Mouse (Mus musculus) liver, embryonic 11.5 days (tissue): Measurements from ENCODE around the gene Trim40. TPM values are rescaled to one million over a fixed set of nuclear protein-coding genes. Genes with fewer than 3 reads are reported as not detected.

ENCODE experiments used
- ATAC-seq: fragments of 200-750 bp; cut with Nextera tagmentation; replicated peaks from 2 replicates; pipeline ENCODE4 v1.8.0; 2017; ENCODE audit warnings: moderate number of reproducible peaks, mild to moderate bottlenecking, moderate TSS enrichment, moderate library complexity; ENCODE audit not compliant: low FRiP score
- DNase-seq: peaks from one replicate; pipeline ENCODE4 v3.0.0-alpha.2; 2017; ENCODE audit warnings: low spot score
- H3K27ac ChIP-seq: fragments of 300-500 bp; sonication (generic); 2 replicates; pipeline ENCODE4 v1.5.1; 2014; ENCODE audit warnings: mild to moderate bottlenecking, low read depth, low read length, control low read depth
- H3K27me3 ChIP-seq: fragments of 300-500 bp; sonication (generic); replicated peaks from 2 replicates; pipeline ENCODE4 v1.6.1; 2014; ENCODE audit warnings: low read length, mixed read lengths; ENCODE audit not compliant: control insufficient read depth, insufficient read depth
- H3K36me3 ChIP-seq: fragments of 300-500 bp; sonication (generic); 2 replicates; pipeline ENCODE4 v1.6.1; 2014; ENCODE audit warnings: mild to moderate bottlenecking, low read length, moderate library complexity, mixed read lengths; ENCODE audit not compliant: control insufficient read depth, insufficient read depth
- H3K4me1 ChIP-seq: fragments of 300-500 bp; sonication (generic); replicated peaks from 2 replicates; pipeline ENCODE4 v1.6.1; 2014; ENCODE audit warnings: low read length, mixed read lengths; ENCODE audit not compliant: control insufficient read depth, insufficient read depth
- H3K4me2 ChIP-seq: fragments of 300-500 bp; sonication (generic); 2 replicates; pipeline ENCODE4 v1.6.1; 2014; ENCODE audit warnings: mild to moderate bottlenecking, control low read depth, moderate library complexity
- H3K4me3 ChIP-seq: fragments of 300-500 bp; sonication (generic); 2 replicates; pipeline ENCODE4 v1.5.1; 2014; ENCODE audit warnings: low read depth, low read length, control low read depth
- H3K9ac ChIP-seq: fragments of 300-500 bp; sonication (generic); 2 replicates; pipeline ENCODE4 v1.6.1; 2014; ENCODE audit warnings: low read depth, low read length, control low read depth
- H3K9me3 ChIP-seq: fragments of 300-500 bp; sonication (generic); 2 replicates; pipeline ENCODE4 v1.6.1; 2016; ENCODE audit warnings: low read length, inconsistent platforms, mixed read lengths; ENCODE audit not compliant: control insufficient read depth
- WGBS: fragments of 180-500 bp; shearing (Covaris S2); extraction: QIAGEN DNeasy Blood & Tissue Kit; methylation state at CpG from one replicate; pipeline ENCODE4 v1.1.7; 2014; 5-methylcytosine and 5-hydroxymethylcytosine counted together
- polyA plus RNA-seq: library from polyadenylated mRNA; unstranded; fragments of >200 nt; fragmentation: Nextera tagmentation; extraction: Ambion mirVana; gene quantifications from 2 replicates; pipeline ENCODE4 v1.2.1, GENCODE M21; 2014

The Trim40 gene
- not detected in 2 replicates for polyA plus RNA-seq

- H3K36me3 ChIP-seq: no peaks in the 10 kb centered on the region
- no peak within 1 kb of the TSS for H3K27ac ChIP-seq
- H3K4me1 ChIP-seq: no peaks in the 10 kb centered on the region; the same call in 1 of the 2 replicates
- no peak for ATAC-seq
- no peak within 1 kb of the TSS for H3K4me3 ChIP-seq
- DNase-seq: no peak
- H3K9ac ChIP-seq: no peak within 1 kb of the TSS
- no peak within 1 kb of the TSS for H3K4me2 ChIP-seq
- peaks cover 9% of the 10 kb centered on the region; the same call in 1 of the 2 replicates for H3K27me3 ChIP-seq
- H3K9me3 ChIP-seq: no peaks in the 10 kb centered on the region
- 81% methylated on average over 5 of the region's 5 CpGs for WGBS
Measured at GRCm38 (mm10) chr17:36890073-36890903, at the start of gene Trim40. Trim40 (minus strand) TSS chr17:36890123.

GRCm38 (mm10) chr17:36938056-36938455 lies 48.1 kb upstream of the Trim40 start:
- WGBS: 62% methylated on average over 2 of the region's 2 CpGs
- no peaks in the 10 kb centered on the region for H3K36me3 ChIP-seq
- ATAC-seq (no peak), DNase-seq (no peak)
- H3K9ac ChIP-seq: no peak overlapping the region
- H3K4me1 ChIP-seq: 0 out of 2 replicates have a peak, but pooled peaks cover 3% of the 10 kb centered on the region
- no peaks in the 10 kb centered on the region for H3K9me3 ChIP-seq
- no peak overlapping the region for H3K4me2 ChIP-seq
- no peak overlapping the region for H3K27ac ChIP-seq
- peaks cover 32% of the 10 kb centered on the region for H3K27me3 ChIP-seq
- no peak overlapping the region for H3K4me3 ChIP-seq

- 63% methylated on average over 2 of the region's 2 CpGs for WGBS
- no peak overlapping the region for H3K9ac ChIP-seq
- no peak overlapping the region for H3K4me3 ChIP-seq
- DNase-seq (no peak), ATAC-seq (no peak)
- no peaks in the 10 kb centered on the region for H3K9me3 ChIP-seq
- no peak overlapping the region for H3K27ac ChIP-seq
- H3K27me3 ChIP-seq: no peaks in the 10 kb centered on the region
- no peaks in the 10 kb centered on the region for H3K36me3 ChIP-seq
- no peaks in the 10 kb centered on the region for H3K4me1 ChIP-seq
- no peak overlapping the region for H3K4me2 ChIP-seq
Measured at GRCm38 (mm10) chr17:36931806-36932205, 41.9 kb upstream of the Trim40 start.

GRCm38 (mm10) chr17:36931130-36931529 lies 41.2 kb upstream of the Trim40 start:
- no peak overlapping the region for H3K4me3 ChIP-seq
- H3K9me3 ChIP-seq: no peaks in the 10 kb centered on the region
- H3K27ac ChIP-seq: no peak overlapping the region
- 76% methylated on average over 4 of the region's 4 CpGs for WGBS
- ATAC-seq (no peak), DNase-seq (no peak)
- H3K36me3 ChIP-seq: no peaks in the 10 kb centered on the region
- no peak overlapping the region for H3K4me2 ChIP-seq
- H3K9ac ChIP-seq: no peak overlapping the region
- no peaks in the 10 kb centered on the region for H3K4me1 ChIP-seq
- no peaks in the 10 kb centered on the region for H3K27me3 ChIP-seq

- H3K9me3 ChIP-seq: no peaks in the 10 kb centered on the region
- H3K27ac ChIP-seq: no peak overlapping the region
- no peak overlapping the region for H3K4me2 ChIP-seq
- WGBS: 65% methylated on average over 6 of the region's 6 CpGs
- no peak for DNase-seq
- no peak overlapping the region for H3K9ac ChIP-seq
- H3K27me3 ChIP-seq: no peaks in the 10 kb centered on the region
- H3K36me3 ChIP-seq: no peaks in the 10 kb centered on the region
- no peak for ATAC-seq
- no peaks in the 10 kb centered on the region for H3K4me1 ChIP-seq
- no peak overlapping the region for H3K4me3 ChIP-seq
Measured at GRCm38 (mm10) chr17:36930233-36930632, 40.3 kb upstream of the Trim40 start.

- H3K36me3 ChIP-seq: no peaks in the 10 kb centered on the region
- no peak overlapping the region for H3K4me3 ChIP-seq
- WGBS: 73% methylated on average over 12 of the region's 12 CpGs
Measured at GRCm38 (mm10) chr17:36929236-36929932, 39.5 kb upstream of the Trim40 start.

GRCm38 (mm10) chr17:36927496-36928120 lies 37.7 kb upstream of the Trim40 start:
- Histone ChIP-seq H3K27ac (no peak overlapping the region), H3K4me3 (no peak overlapping the region), H3K27me3 (no peaks in the 10 kb centered on the region), H3K9ac (no peak overlapping the region), H3K4me2 (no peak overlapping the region), H3K9me3 (no peaks in the 10 kb centered on the region), H3K4me1 (no peaks in the 10 kb centered on the region), H3K36me3 (no peaks in the 10 kb centered on the region)
- DNase-seq (no peak), ATAC-seq (no peak)
- 49% methylated on average over 10 of the region's 10 CpGs for WGBS

More at GRCm38 (mm10) chr17:36929236-36929932, 39.5 kb upstream of the Trim40 start:
- ATAC-seq: no peak
- H3K9me3 ChIP-seq: no peaks in the 10 kb centered on the region
- no peak overlapping the region for H3K9ac ChIP-seq
- no peak overlapping the region for H3K4me2 ChIP-seq
- H3K4me1 ChIP-seq: no peaks in the 10 kb centered on the region
- H3K27me3 ChIP-seq: no peaks in the 10 kb centered on the region
- DNase-seq: no peak
- H3K27ac ChIP-seq: no peak overlapping the region

- no peaks in the 10 kb centered on the region; the same call in 1 of the 2 replicates for H3K27me3 ChIP-seq
- no peaks in the 10 kb centered on the region for H3K9me3 ChIP-seq
- no peak overlapping the region for H3K4me3 ChIP-seq
- H3K4me2 ChIP-seq: no peak overlapping the region
- ATAC-seq: no peak
- H3K27ac ChIP-seq: no peak overlapping the region
- H3K36me3 ChIP-seq: no peaks in the 10 kb centered on the region
- no peak for DNase-seq
- no peaks in the 10 kb centered on the region for H3K4me1 ChIP-seq
- no peak overlapping the region for H3K9ac ChIP-seq
- 59% methylated on average over 4 of the region's 4 CpGs for WGBS
Measured at GRCm38 (mm10) chr17:36923491-36923890, 33.6 kb upstream of the Trim40 start.
